Mouse (Mus musculus) liver, adult 2 months (tissue): ENCODE results near the gene Leprot. TPM values are rescaled to one million over a fixed set of nuclear protein-coding genes. Genes with fewer than 3 reads are reported as not detected.

Experiments
- DNase-seq: peaks from one replicate; pipeline ENCODE4 v3.0.0-alpha.2; 2011; ENCODE audit warnings: low read depth, low spot score; ENCODE audit errors: extremely low read depth
- H3K27ac ChIP-seq: fragments of 200-500 bp; replicated peaks from 2 replicates; pipeline ENCODE4 v1.5.1; 2012; ENCODE audit warnings: low read depth, mild to moderate bottlenecking, control low read depth, inconsistent platforms, low read length; ENCODE audit not compliant: insufficient read depth
- H3K27me3 ChIP-seq: fragments of 200-500 bp; 2 replicates; pipeline ENCODE4 v1.6.1; 2012; ENCODE audit warnings: mild to moderate bottlenecking, moderate library complexity, low read length, inconsistent platforms; ENCODE audit not compliant: control insufficient read depth, insufficient read depth
- H3K36me3 ChIP-seq: fragments of 200-500 bp; 2 replicates; pipeline ENCODE4 v1.6.1; 2012; ENCODE audit warnings: low read length, inconsistent platforms; ENCODE audit not compliant: control insufficient read depth, insufficient read depth
- H3K4me1 ChIP-seq: fragments of 200-500 bp; 2 replicates; pipeline ENCODE4 v1.6.1; 2011; ENCODE audit warnings: low read length; ENCODE audit not compliant: control insufficient read depth, insufficient read depth
- H3K4me3 ChIP-seq: fragments of 200-500 bp; 2 replicates; pipeline ENCODE4 v1.5.1; 2011; ENCODE audit warnings: low read depth, mild to moderate bottlenecking, control low read depth, low read length, moderate library complexity; ENCODE audit not compliant: insufficient read depth
- H3K79me2 ChIP-seq: fragments of 200-500 bp; 2 replicates; pipeline ENCODE4 v1.6.1; 2012; ENCODE audit warnings: inconsistent platforms, mild to moderate bottlenecking, low read length, moderate library complexity; ENCODE audit not compliant: control insufficient read depth, insufficient read depth
- H3K9ac ChIP-seq: fragments of 200-500 bp; 2 replicates; pipeline ENCODE4 v1.6.1; 2012; ENCODE audit warnings: low read depth, mild to moderate bottlenecking, control low read depth, inconsistent platforms, low read length
- CTCF ChIP-seq: fragments of 200-500 bp; IDR thresholded peaks from 2 replicates; pipeline ENCODE4 v1.5.1; 2011; ENCODE audit warnings: low read depth, low read length, control low read depth
- POLR2A ChIP-seq: fragments of 200-500 bp; IDR thresholded peaks from 2 replicates; pipeline ENCODE4 v1.6.1; 2011; ENCODE audit warnings: low read length, control low read depth; ENCODE audit not compliant: insufficient read depth; ENCODE audit errors: extremely low read depth
- WGBS: fragments of 180-500 bp; shearing (Covaris S2); methylation state at CpG from one replicate; pipeline ENCODE4 v1.1.7; 2018; 5-methylcytosine and 5-hydroxymethylcytosine counted together
- polyA plus RNA-seq: library from polyadenylated mRNA; depleted of rRNA; stranded (reverse); fragments of >200 nt; gene quantifications from 2 replicates; pipeline ENCODE4 v1.2.3, GENCODE M21; 2012
- total RNA-seq: library from RNA; depleted of rRNA; stranded (reverse); fragments of >200 nt; gene quantifications from 2 replicates; pipeline ENCODE4 v1.2.3, GENCODE M21; 2014

The Leprot gene
- total and polyA plus RNA-seq, 2 experiments: 16.8 to 18.7 TPM

GRCm38 (mm10) chr4:101669161-101669560 is 21.6 kb downstream of the Leprot start:
- DNase-seq: no peak
- H3K9ac ChIP-seq: no peak overlapping the region
- no peak overlapping the region for H3K4me3 ChIP-seq
- H3K27ac ChIP-seq: 0 out of 2 replicates have a peak overlapping the region, but pooled peaks have one; percentile 32
- no peaks in the 10 kb centered on the region for H3K79me2 ChIP-seq
- WGBS: 75% methylated on average over 5 of the region's 5 CpGs
- TF ChIP-seq CTCF: no peak
- TF ChIP-seq POLR2A: no peak
- H3K27me3 ChIP-seq: no peaks in the 10 kb centered on the region
- H3K36me3 ChIP-seq: no peaks in the 10 kb centered on the region
- H3K4me1 ChIP-seq: peaks cover 7% of the 10 kb centered on the region; the same call in 1 of the 2 replicates

- WGBS: 52% methylated on average over 5 of the region's 5 CpGs
- no peak overlapping the region for H3K27ac ChIP-seq
Measured at GRCm38 (mm10) chr4:101669811-101670210, 22.3 kb downstream of the Leprot start.

DNA sequence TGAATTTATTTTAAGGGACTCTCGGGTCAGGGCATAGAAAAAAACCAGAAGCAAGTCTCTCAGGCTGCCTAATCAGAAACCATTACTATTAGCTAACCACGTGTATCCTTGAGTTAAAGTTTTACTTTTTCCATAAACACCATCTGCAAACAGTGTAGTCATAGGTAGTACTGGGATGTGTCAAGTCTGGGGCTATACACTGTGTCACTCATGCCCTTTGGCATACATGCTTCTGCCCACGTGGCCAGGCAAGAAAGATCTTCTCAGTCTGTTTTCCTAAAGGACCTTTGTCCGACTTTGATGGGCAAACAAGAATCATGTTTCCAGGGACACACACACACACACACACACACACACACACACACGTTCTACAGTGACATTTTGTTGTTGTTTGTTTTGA is 27.3 kb downstream of the Leprot start:
- no peak overlapping the region for H3K4me3 ChIP-seq
- peak; percentile 100 for DNase-seq
- H3K36me3 ChIP-seq: no peaks in the 10 kb centered on the region
- 17% methylated on average over 5 of the region's 5 CpGs for WGBS
- H3K9ac ChIP-seq: 0 out of 2 replicates have a peak overlapping the region, but pooled peaks have one; percentile 18
- peaks cover 14% of the 10 kb centered on the region; the same call in 1 of the 2 replicates for H3K4me1 ChIP-seq
- no peaks in the 10 kb centered on the region for H3K79me2 ChIP-seq
- peak overlapping the region; percentile 86 for H3K27ac ChIP-seq
- TF ChIP-seq CTCF (no peak), POLR2A (no peak)
- no peaks in the 10 kb centered on the region for H3K27me3 ChIP-seq

More at GRCm38 (mm10) chr4:101669811-101670210, 22.3 kb downstream of the Leprot start:
- Histone ChIP-seq H3K36me3 (no peaks in the 10 kb centered on the region), H3K4me1 (peaks cover 10% of the 10 kb centered on the region; the same call in 1 of the 2 replicates), H3K9ac (no peak overlapping the region), H3K27me3 (no peaks in the 10 kb centered on the region), H3K4me3 (no peak overlapping the region), H3K79me2 (no peaks in the 10 kb centered on the region)
- DNase-seq: no peak
- TF ChIP-seq POLR2A (no peak), CTCF (no peak)

GRCm38 (mm10) chr4:101675726-101676125 is 28.2 kb downstream of the Leprot start:
- DNase-seq: peak; percentile 98
- H3K4me1 ChIP-seq: peaks cover 12% of the 10 kb centered on the region; the same call in 1 of the 2 replicates
- H3K9ac ChIP-seq: peak overlapping the region; percentile 5; the same call in 1 of the 2 replicates
- TF ChIP-seq CTCF: no peak
- no peak for TF ChIP-seq POLR2A
- H3K4me3 ChIP-seq: no peak overlapping the region
- H3K27me3 ChIP-seq: no peaks in the 10 kb centered on the region
- 8% methylated on average over 4 of the region's 4 CpGs for WGBS
- no peaks in the 10 kb centered on the region for H3K79me2 ChIP-seq
- peak overlapping the region; percentile 86 for H3K27ac ChIP-seq
- H3K36me3 ChIP-seq: no peaks in the 10 kb centered on the region

DNA sequence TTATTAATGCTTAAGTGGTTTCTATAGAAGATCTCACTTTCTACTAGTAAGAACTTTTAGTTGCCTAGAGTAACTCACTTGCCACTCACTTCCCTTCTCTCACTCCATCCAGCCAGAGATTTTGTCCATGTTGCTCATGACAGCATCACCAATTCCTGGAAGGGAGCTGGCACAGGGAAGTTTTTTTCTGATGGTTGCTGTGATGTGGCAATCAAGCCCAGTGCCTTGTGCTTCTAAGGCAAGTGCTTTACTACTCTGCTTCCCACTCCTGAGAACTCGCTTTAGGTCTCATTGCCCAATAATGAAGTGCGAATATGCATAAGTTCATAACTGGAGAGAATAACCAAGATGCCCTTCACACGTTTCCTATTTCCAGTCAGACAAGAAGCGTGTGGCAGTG is 35.1 kb downstream of the Leprot start:
- H3K4me3 ChIP-seq: no peak overlapping the region
- H3K36me3 ChIP-seq: no peaks in the 10 kb centered on the region
- no peaks in the 10 kb centered on the region for H3K27me3 ChIP-seq
- peaks cover 12% of the 10 kb centered on the region for H3K4me1 ChIP-seq
- peak overlapping the region; percentile 90 for H3K27ac ChIP-seq
- no peaks in the 10 kb centered on the region for H3K79me2 ChIP-seq
- peak; percentile 67 for DNase-seq
- WGBS: 61% methylated on average over 4 of the region's 4 CpGs
- 0 out of 2 replicates have a peak overlapping the region, but pooled peaks have one; percentile 26 for H3K9ac ChIP-seq
- no peak for TF ChIP-seq POLR2A
- TF ChIP-seq CTCF: no peak

DNA sequence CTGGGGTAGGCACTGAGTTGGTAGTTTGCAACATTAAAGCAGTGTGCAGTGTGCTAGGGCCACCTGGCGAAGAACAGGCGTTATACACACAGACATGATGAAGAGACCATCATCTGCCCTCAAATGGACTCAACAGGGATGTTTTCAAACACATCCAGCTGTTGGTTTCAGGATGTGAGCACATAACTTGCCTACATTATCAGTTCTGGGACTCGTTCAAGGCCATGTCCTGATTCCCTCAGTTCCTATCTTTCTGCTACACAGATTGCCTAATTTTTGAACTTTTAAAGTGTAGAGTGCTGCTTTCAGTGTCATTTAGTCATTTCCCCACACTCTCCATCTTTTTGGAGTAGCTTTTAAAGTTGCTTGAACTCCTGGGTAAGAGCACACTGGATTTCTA is 35.6 kb downstream of the Leprot start:
- TF ChIP-seq POLR2A (no peak), CTCF (peak; percentile 33; the same call in 1 of the 2 replicates)
- peak overlapping the region; percentile 90 for H3K27ac ChIP-seq
- H3K4me3 ChIP-seq: no peak overlapping the region
- 0 out of 2 replicates have a peak overlapping the region, but pooled peaks have one; percentile 26 for H3K9ac ChIP-seq
- no peaks in the 10 kb centered on the region for H3K36me3 ChIP-seq
- no peaks in the 10 kb centered on the region for H3K27me3 ChIP-seq
- WGBS: 5% methylated on average over 3 of the region's 3 CpGs
- no peaks in the 10 kb centered on the region for H3K79me2 ChIP-seq
- H3K4me1 ChIP-seq: peaks cover 12% of the 10 kb centered on the region
- peak; percentile 92 for DNase-seq
